Mouse (Mus musculus) heart, embryonic 16.5 days (tissue): ENCODE results near the gene Jak1. TPM values are rescaled to one million over a fixed set of nuclear protein-coding genes. Genes with fewer than 3 reads are reported as not detected.

Source experiments
- ATAC-seq: fragments of 200-750 bp; cut with Nextera tagmentation; replicated peaks from 2 replicates; pipeline ENCODE4 v1.8.0; 2017; ENCODE audit warnings: moderate number of reproducible peaks; ENCODE audit not compliant: insufficient read depth, low FRiP score; ENCODE audit errors: extremely low read depth
- H3K27ac ChIP-seq: fragments of 300-500 bp; sonication (generic); 2 replicates; pipeline ENCODE4 v1.5.1; 2014; ENCODE audit warnings: mild to moderate bottlenecking, low read length, control low read depth, moderate library complexity
- H3K27me3 ChIP-seq: fragments of 300-500 bp; sonication (generic); 2 replicates; pipeline ENCODE4 v1.6.1; 2014; ENCODE audit warnings: low read length, mixed read lengths; ENCODE audit not compliant: control insufficient read depth, insufficient read depth
- H3K36me3 ChIP-seq: fragments of 300-500 bp; sonication (generic); 2 replicates; pipeline ENCODE4 v1.6.1; 2014; ENCODE audit not compliant: control insufficient read depth, insufficient read depth
- H3K4me1 ChIP-seq: fragments of 300-500 bp; sonication (generic); 2 replicates; pipeline ENCODE4 v1.6.1; 2014; ENCODE audit warnings: low read length, mixed read lengths; ENCODE audit not compliant: control insufficient read depth, insufficient read depth
- H3K4me2 ChIP-seq: fragments of 300-500 bp; sonication (generic); 2 replicates; pipeline ENCODE4 v1.6.1; 2014; ENCODE audit warnings: low read depth, mild to moderate bottlenecking, control low read depth, low read length
- H3K4me3 ChIP-seq: fragments of 300-500 bp; sonication (generic); 2 replicates; pipeline ENCODE4 v1.5.1; 2014; ENCODE audit warnings: mild to moderate bottlenecking, control low read depth, low read length
- H3K9ac ChIP-seq: fragments of 300-500 bp; sonication (generic); 2 replicates; pipeline ENCODE4 v1.6.1; 2014; ENCODE audit warnings: low read length, control low read depth
- H3K9me3 ChIP-seq: fragments of 300-500 bp; sonication (generic); replicated peaks from 2 replicates; pipeline ENCODE4 v1.6.1; 2016; ENCODE audit warnings: low read length; ENCODE audit not compliant: control insufficient read depth
- WGBS: fragments of 180-500 bp; shearing (Covaris S2); extraction: QIAGEN DNeasy Blood & Tissue Kit; methylation state at CpG from one replicate; pipeline ENCODE4 v1.1.7; 2014; 5-methylcytosine and 5-hydroxymethylcytosine counted together
- polyA plus RNA-seq: library from polyadenylated mRNA; unstranded; fragments of >200 nt; fragmentation: Nextera tagmentation; extraction: Ambion mirVana; gene quantifications from 2 replicates; pipeline ENCODE4 v1.2.1, GENCODE M21; 2015

Jak1 gene
- polyA plus RNA-seq, 1 experiment from 2014 or later = 65.7 TPM

DNA sequence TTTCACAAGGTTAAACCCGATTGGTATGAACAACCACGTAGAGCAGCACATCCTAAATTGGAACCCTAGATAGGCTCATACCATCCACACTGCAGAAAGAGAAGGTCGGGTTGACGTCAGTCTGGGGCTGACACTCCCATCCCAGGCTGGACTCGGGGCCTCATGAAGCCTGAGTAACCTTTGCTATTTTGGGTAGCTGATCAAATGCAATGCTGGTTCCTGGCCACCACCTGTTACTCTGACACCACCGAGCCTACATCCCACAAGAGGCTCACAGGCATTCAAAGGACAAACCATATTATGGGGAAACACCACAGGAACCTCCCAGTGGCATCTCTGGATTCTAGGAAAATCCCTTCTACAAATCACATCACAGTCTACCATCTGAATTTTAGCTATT is 28.3 kb downstream of the Jak1 start:
- 49% methylated on average over 6 of the region's 6 CpGs for WGBS
- Histone ChIP-seq H3K4me2 (no peak overlapping the region), H3K9me3 (no peaks in the 10 kb centered on the region), H3K36me3 (no peaks in the 10 kb centered on the region), H3K27me3 (no peaks in the 10 kb centered on the region), H3K9ac (no peak overlapping the region), H3K27ac (no peak overlapping the region), H3K4me1 (peaks cover 16% of the 10 kb centered on the region), H3K4me3 (no peak overlapping the region)
- ATAC-seq = no peak

DNA sequence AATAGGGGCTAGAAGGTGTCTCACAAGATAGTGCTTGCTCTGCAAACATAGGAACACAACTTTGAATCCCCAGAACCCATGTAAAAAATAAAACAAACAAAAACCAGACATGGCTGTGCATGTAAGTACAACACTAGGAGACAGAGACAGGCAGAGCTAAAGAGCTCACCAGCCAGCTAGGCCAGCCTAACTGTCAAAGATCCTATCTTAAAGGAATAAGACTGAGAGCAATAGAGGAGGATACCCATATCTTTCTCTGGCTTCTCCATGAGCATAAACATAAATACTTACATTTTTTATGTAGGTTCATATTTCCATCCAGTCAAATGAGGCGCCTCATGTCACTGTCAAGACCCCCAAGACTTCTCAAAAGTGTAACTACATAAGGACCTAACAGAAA is 29.1 kb downstream of the Jak1 start:
- Histone ChIP-seq H3K36me3 (no peaks in the 10 kb centered on the region), H3K4me3 (no peak overlapping the region), H3K4me2 (no peak overlapping the region), H3K27ac (no peak overlapping the region), H3K9me3 (no peaks in the 10 kb centered on the region), H3K4me1 (peaks cover 16% of the 10 kb centered on the region), H3K27me3 (no peaks in the 10 kb centered on the region), H3K9ac (no peak overlapping the region)
- ATAC-seq = no peak
- WGBS = 97% methylated on average over 1 of the region's 1 CpGs

DNA sequence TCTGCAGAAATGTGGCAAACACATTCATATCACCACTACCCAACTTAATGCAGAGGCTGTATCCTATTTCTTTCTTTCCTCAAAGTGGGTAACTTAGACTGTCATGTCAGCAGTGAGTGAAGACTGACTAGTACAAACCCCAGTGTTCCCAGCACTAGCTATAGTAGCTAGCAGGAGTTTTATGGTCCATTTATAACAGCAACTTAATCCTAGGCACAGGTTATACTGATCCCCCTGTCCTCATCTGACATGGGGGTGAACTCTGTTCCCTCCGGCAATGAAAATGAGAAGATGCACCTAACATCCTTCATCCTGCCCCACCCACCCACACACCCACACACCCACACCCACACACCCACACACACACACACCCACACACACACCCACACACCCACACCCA is 30.3 kb downstream of the Jak1 start:
- no peak for ATAC-seq
- H3K36me3 ChIP-seq = no peaks in the 10 kb centered on the region
- H3K9ac ChIP-seq = no peak overlapping the region
- H3K4me3 ChIP-seq = no peak overlapping the region
- no peaks in the 10 kb centered on the region for H3K27me3 ChIP-seq
- no peak overlapping the region for H3K4me2 ChIP-seq
- H3K4me1 ChIP-seq = peaks cover 16% of the 10 kb centered on the region
- H3K27ac ChIP-seq = 0 out of 2 replicates have a peak overlapping the region, but pooled peaks have one; percentile 30
- no peaks in the 10 kb centered on the region for H3K9me3 ChIP-seq
- WGBS = 79% methylated on average over 1 of the region's 1 CpGs

DNA sequence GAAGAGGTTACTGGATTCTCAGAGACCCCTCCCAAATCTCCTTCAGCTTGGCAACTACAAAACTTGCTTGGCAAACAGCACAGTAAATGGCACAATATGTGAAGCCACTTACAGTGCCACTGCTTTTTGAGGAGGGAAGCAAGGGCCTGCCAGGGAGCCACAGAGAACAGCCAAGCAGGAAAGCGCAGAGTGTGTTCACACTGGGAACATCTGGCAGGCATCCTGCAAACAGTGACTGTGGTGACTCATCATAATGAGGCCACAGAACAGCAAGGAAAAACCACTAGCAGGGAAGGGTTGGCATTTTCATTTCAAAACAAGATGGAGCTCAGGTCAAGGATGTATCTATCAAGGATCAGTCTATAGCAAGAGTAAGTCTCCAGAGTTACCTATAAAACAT is 30.8 kb downstream of the Jak1 start:
- Histone ChIP-seq H3K27me3 (no peaks in the 10 kb centered on the region), H3K36me3 (no peaks in the 10 kb centered on the region), H3K4me1 (peaks cover 16% of the 10 kb centered on the region), H3K4me3 (no peak overlapping the region), H3K9me3 (no peaks in the 10 kb centered on the region), H3K27ac (0 out of 2 replicates have a peak overlapping the region, but pooled peaks have one; percentile 30), H3K4me2 (no peak overlapping the region), H3K9ac (no peak overlapping the region)
- peak; percentile 59; the same call in 1 of the 2 replicates for ATAC-seq
- 41% methylated on average over 1 of the region's 1 CpGs for WGBS

GRCm38 (mm10) chr4:101230621-101231020 is 34.5 kb downstream of the Jak1 start:
- Histone ChIP-seq H3K27ac (no peak overlapping the region), H3K36me3 (no peaks in the 10 kb centered on the region), H3K4me2 (no peak overlapping the region), H3K9me3 (peaks cover 2% of the 10 kb centered on the region; the same call in 1 of the 2 replicates), H3K27me3 (no peaks in the 10 kb centered on the region), H3K4me3 (no peak overlapping the region), H3K9ac (no peak overlapping the region), H3K4me1 (peaks cover 8% of the 10 kb centered on the region)
- WGBS = 81% methylated on average over 2 of the region's 2 CpGs
- ATAC-seq = no peak

GRCm38 (mm10) chr4:101227398-101227797 is 37.7 kb downstream of the Jak1 start:
- 91% methylated on average over 3 of the region's 3 CpGs for WGBS
- ATAC-seq = no peak

GRCm38 (mm10) chr4:101225984-101226383 is 39.1 kb downstream of the Jak1 start:
- Histone ChIP-seq H3K4me3 (no peak overlapping the region), H3K9ac (no peak overlapping the region), H3K27me3 (no peaks in the 10 kb centered on the region), H3K4me2 (no peak overlapping the region), H3K9me3 (peaks cover 2% of the 10 kb centered on the region; the same call in 1 of the 2 replicates), H3K27ac (no peak overlapping the region), H3K4me1 (peaks cover 2% of the 10 kb centered on the region; the same call in 1 of the 2 replicates), H3K36me3 (no peaks in the 10 kb centered on the region)
- 78% methylated on average over 5 of the region's 5 CpGs for WGBS
- ATAC-seq = no peak

More at GRCm38 (mm10) chr4:101227398-101227797, 37.7 kb downstream of the Jak1 start:
- Histone ChIP-seq H3K27ac (no peak overlapping the region), H3K4me1 (peaks cover 2% of the 10 kb centered on the region; the same call in 1 of the 2 replicates), H3K9me3 (peaks cover 2% of the 10 kb centered on the region; the same call in 1 of the 2 replicates), H3K9ac (no peak overlapping the region), H3K27me3 (no peaks in the 10 kb centered on the region), H3K4me2 (no peak overlapping the region), H3K4me3 (no peak overlapping the region), H3K36me3 (no peaks in the 10 kb centered on the region)

- no peak for ATAC-seq
- Histone ChIP-seq H3K9me3 (no peaks in the 10 kb centered on the region), H3K27ac (no peak overlapping the region; the same call in 1 of the 2 replicates)
Measured at GRCm38 (mm10) chr4:101220946-101221345, 44.1 kb downstream of the Jak1 start.

DNA sequence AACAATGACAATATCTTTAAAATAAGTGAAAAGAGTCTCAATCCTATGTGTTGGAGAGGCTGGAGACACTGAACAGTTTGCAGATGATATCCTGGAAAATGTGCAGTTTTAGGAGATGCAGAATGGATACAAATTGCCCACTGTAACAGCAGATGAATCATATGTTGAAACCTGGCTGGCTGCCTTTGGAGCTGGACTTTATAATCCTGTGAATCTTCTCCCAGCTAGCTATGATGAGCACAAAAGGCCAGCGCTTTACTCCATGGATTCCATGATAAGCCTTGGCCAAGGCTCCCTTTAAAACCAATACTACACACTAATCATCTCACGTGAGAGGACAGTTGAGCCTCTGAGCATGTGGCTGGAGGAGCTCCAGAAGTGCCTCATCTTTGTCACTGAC is 45.2 kb downstream of the Jak1 start:
- 56% methylated on average over 2 of the region's 2 CpGs for WGBS
- Histone ChIP-seq H3K27me3 (no peaks in the 10 kb centered on the region), H3K4me3 (no peak overlapping the region), H3K27ac (peak overlapping the region; percentile 32; the same call in 1 of the 2 replicates), H3K9me3 (no peaks in the 10 kb centered on the region), H3K9ac (no peak overlapping the region), H3K4me2 (no peak overlapping the region), H3K36me3 (no peaks in the 10 kb centered on the region), H3K4me1 (peaks cover 18% of the 10 kb centered on the region)
- no peak; the same call in 1 of the 2 replicates for ATAC-seq

More at GRCm38 (mm10) chr4:101220946-101221345, 44.1 kb downstream of the Jak1 start:
- Histone ChIP-seq H3K4me3 (no peak overlapping the region), H3K9ac (no peak overlapping the region), H3K27me3 (no peaks in the 10 kb centered on the region), H3K4me1 (peaks cover 18% of the 10 kb centered on the region), H3K4me2 (no peak overlapping the region), H3K36me3 (no peaks in the 10 kb centered on the region)
- 36% methylated on average over 2 of the region's 2 CpGs for WGBS
